Mouse (Mus musculus) lung, postnatal 25 days (tissue): ENCODE results near the gene Gm10337.

Experiments used
- DNase-seq: peaks from one replicate; pipeline ENCODE4 v3.0.0; 2022; ENCODE audit warnings: low spot score

Gm10337 gene

GRCm38 (mm10) chr15:102503447-102503846, at the start of gene Gm10337:
TSS of gene Gm10337 (plus strand) at chr15:102503722.
- DNase-seq, result no peak

- no peak for DNase-seq
Measured at GRCm38 (mm10) chr15:102455993-102456392, 47.5 kb upstream of the Gm10337 start.

GRCm38 (mm10) chr15:102458050-102458736, 45.3 kb upstream of the Gm10337 start:
- no peak for DNase-seq

- peak; percentile 97 for DNase-seq
Measured at GRCm38 (mm10) chr15:102458904-102459317, 44.6 kb upstream of the Gm10337 start, which contains the start of gene Prr13. TSS of gene Prr13 (plus strand) at chr15:102459028.

GRCm38 (mm10) chr15:102459381-102459780, 44.1 kb upstream of the Gm10337 start:
- no peak for DNase-seq

- no peak for DNase-seq
Measured at GRCm38 (mm10) chr15:102459847-102460246, 43.7 kb upstream of the Gm10337 start.

- DNase-seq, result no peak
Measured at GRCm38 (mm10) chr15:102460409-102460808, 43.1 kb upstream of the Gm10337 start.

GRCm38 (mm10) chr15:102460971-102461370, 42.6 kb upstream of the Gm10337 start:
- no peak for DNase-seq

GRCm38 (mm10) chr15:102461430-102462075, 42.0 kb upstream of the Gm10337 start:
- DNase-seq, result no peak

- no peak for DNase-seq
Measured at GRCm38 (mm10) chr15:102463666-102464065, 39.9 kb upstream of the Gm10337 start.

- DNase-seq, result no peak
Measured at GRCm38 (mm10) chr15:102468675-102469370, 34.7 kb upstream of the Gm10337 start.

- DNase-seq, result peak; percentile 98
Measured at GRCm38 (mm10) chr15:102470183-102470604, 33.3 kb upstream of the Gm10337 start, which contains the start of gene Pcbp2. TSS of gene Pcbp2 (plus strand) at chr15:102470539.

- DNase-seq, result peak; percentile 70
Measured at GRCm38 (mm10) chr15:102470605-102471294, 32.8 kb upstream of the Gm10337 start.

- DNase-seq, result no peak
Measured at GRCm38 (mm10) chr15:102471295-102471645, 32.3 kb upstream of the Gm10337 start.

GRCm38 (mm10) chr15:102471727-102472126, 31.8 kb upstream of the Gm10337 start:
- DNase-seq, result no peak

- no peak for DNase-seq
Measured at GRCm38 (mm10) chr15:102473246-102473645, 30.3 kb upstream of the Gm10337 start.

GRCm38 (mm10) chr15:102474520-102474919, 29.0 kb upstream of the Gm10337 start:
- DNase-seq, result no peak

GRCm38 (mm10) chr15:102483136-102483535, 20.4 kb upstream of the Gm10337 start:
- DNase-seq, result no peak

- no peak for DNase-seq
Measured at GRCm38 (mm10) chr15:102485853-102486252, 17.7 kb upstream of the Gm10337 start.

GRCm38 (mm10) chr15:102487664-102488063, 15.9 kb upstream of the Gm10337 start:
- no peak for DNase-seq

- no peak for DNase-seq
Measured at GRCm38 (mm10) chr15:102498322-102498721, 5.2 kb upstream of the Gm10337 start.

- no peak for DNase-seq
Measured at GRCm38 (mm10) chr15:102499370-102499769, 4.2 kb upstream of the Gm10337 start.
